Mouse (Mus musculus): ENCODE data around the gene Creb3l2.

Gene Creb3l2

DNA sequence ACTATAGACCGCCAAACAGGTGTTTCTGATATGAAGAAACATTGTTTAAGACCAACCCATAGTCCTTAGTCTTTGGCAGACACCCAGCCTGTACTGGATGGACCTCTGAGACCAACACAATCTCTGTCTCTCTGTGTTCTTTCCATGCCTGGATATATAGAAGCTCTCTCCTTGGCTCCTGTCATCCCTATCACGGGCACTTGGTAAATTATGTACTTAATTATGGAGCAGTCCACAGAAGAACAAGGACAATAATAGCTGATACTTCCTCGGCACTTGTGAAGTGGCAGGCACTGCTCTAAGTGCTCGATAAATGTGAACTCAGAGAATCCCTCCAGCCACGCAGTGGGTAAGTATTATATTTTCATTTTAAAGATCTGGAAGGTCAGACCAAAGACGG lies 72.2 kb downstream of the Creb3l2 start:
- no peak for DNase-seq

DNA sequence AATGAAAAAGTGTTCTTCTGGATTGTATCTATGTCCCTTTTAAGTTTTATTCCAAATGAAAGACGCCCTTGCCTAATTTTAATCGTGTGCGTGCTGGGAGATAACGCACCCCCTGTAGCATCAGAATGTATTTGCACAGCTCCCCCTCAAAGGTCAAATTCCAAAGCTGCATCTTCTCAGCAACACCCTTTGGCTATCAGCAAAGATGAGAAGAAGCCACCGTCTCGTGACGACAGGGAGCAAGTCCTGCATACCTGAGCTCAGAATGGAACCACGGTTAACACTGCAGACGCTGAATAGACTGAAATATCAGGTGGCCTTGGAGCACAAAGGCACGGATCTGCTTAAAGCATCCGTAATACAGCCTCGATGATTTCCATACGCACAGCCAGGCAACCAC lies 73.7 kb downstream of the Creb3l2 start:
- no peak for DNase-seq

DNA sequence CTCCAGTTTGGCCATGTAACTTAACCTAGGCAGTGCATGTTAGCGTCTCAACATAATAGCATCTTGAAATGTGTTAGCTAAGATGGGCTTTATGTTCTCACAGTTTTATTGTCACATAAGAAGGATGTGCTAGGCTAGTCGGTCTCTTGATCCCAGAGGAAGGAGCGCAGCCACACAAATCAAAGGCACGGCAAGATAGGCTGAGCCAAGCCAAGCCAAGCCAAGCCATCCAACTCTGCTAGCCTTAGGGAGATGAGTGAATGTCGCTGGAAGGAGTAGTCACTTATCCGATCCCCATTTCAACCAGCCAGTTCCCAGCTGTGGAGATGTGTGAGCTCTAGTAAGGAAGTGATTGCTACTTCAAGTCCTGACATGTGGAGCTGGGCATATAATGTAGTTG lies 75.0 kb downstream of the Creb3l2 start:
- DNase-seq = no peak

DNA sequence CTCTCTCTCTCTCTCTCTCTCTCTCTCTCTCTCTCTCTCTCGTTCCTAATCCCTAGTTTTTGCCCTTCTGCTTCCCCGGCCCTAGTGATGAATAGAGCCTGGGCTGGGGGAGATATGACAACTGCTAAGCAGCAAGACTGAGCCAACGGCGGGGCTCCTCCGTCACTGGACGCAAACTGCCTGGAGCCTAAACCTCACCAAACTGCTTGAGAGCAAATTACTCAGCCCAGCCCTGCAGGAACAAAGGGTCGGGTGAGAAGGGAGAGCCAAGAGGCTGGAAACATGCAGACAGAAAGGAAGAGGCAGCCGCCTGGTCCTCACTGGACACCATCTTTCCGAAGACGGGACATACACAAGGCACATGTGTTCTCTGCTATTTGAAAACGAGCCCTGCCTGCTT lies 76.8 kb downstream of the Creb3l2 start:
- DNase-seq = no peak

DNA sequence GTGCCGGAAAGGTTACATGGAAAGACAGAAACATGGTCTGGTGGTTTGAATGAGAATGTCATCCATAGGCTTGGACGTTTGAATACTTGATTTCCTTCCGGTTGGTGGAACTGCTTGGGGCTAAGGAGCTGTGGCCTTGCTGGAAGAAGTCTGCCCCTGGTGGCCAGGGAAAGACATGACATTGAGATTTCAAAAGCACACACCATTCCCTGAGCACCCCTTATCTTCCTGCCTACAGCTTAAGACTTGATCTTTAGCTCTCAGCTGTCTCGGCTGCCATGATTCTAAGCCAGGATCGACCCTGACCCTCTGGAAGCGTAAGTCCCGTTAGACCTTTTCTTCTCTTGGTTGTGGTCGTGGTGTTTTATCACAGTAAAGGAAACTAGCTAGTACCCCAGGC lies 77.6 kb downstream of the Creb3l2 start:
- no peak for DNase-seq

DNA sequence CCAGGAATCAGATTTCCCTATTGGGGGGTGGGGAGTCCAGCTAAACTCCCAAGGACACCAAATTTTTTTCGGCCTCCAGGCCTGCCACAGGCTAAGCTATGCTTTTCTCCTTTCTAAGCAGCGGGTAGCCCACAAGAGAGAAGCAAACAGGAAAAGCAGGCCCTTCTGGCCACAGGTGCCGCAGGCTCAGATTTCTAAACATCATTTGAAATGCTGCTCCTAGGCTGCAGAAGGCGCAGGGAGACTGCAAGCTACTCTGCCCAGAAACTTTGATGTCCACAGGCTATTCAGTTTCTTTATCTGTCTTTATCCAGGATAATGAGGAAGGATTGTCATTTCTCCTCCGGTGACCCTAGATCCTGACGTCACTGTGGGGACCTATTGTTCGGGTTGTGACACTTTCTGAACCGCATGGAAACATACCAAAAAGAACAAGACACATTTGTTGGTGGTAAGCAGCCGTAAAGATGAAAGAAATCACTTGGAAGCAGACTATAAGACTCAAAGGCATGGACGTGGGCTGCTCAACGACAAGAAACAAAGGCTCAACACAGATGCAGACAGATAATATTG lies 81.0 kb downstream of the Creb3l2 start:
- DNase-seq = no peak

DNA sequence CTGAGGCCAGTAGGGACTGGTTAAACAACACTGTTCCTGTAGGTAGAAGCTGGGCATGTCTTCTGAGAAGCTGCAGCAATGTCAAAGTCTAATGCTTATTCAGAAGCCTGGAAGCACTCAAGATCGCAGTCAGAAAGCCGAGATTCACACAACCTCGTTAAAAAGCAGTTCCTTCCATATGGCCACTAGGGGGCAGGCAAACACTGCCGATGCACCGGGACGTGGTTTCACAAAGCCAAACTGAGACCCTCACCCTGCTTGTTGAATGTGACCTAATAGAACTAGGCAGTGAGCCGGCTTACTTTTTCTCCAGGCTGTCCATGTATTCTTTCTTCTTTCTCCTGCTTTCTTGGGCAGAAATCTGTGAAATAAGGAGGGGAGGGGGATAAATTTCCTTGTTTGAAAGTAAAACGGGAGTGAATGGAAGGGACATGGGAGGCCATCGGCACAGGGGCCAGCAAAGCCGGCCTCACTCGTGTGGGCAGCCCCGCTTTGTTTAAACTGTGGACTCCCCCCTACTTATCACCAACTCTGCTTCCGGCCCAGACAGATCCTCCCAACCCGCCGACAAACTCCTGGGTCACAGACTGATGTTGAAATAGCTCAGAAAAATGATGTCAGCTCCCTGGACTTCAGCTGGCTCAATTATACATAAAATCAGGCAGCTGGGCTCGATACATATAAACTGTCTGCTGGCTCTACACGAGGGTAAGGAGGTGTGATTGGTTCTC lies 87.3 kb downstream of the Creb3l2 start:
- DNase-seq = peak; percentile 85 to 86

DNA sequence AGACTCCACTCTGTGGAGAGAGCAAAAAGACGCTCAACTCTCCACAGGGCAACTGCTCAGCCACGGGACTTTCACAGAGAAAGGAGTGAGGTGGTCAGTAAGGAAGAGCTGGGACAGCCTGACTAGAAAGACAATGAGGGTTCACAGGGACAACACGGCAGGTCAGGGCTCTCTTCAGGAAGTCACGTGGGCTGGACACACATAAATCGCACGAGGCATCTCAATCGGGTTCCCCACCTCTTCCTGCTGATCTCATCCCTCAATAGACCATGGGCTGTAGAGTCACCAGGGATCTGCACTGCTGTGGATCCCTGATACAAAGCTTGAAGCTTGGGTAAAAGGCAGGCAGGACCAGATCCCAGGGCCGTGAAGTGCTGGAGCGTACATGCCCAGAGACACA lies 88.3 kb downstream of the Creb3l2 start:
- no peak for DNase-seq

DNA sequence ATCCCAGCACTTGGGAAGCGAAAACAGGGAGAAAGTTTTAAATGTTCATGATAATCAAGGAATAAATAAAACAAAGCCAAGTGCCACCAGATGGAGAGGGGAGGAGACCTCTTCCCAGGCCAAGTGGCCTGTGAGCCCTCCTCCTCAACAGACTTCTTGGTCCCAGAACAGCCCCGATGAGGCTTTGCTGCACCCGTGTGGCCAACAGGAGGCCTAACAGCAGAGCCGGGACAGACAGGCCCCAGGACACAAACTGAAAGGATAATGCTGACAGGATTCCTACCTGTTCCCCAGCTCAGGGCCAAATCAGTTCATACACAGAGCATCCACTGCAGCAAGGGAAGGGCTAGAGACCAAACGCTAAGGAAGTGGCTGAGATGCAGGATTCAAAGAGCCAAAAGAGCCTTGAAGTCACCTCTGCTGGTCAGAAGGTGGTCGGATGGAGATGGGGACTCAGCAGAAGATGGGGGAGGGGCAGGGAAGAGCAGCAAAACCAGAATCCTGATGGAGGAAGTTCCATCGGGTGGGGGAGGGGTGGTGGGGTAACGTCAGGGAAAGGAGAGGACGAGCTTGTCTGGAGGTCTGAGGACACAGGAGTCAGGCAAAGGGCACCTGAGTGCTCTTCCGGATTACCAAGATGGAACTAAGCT lies 90.1 kb downstream of the Creb3l2 start:
- peak; percentile 87 for DNase-seq

DNA sequence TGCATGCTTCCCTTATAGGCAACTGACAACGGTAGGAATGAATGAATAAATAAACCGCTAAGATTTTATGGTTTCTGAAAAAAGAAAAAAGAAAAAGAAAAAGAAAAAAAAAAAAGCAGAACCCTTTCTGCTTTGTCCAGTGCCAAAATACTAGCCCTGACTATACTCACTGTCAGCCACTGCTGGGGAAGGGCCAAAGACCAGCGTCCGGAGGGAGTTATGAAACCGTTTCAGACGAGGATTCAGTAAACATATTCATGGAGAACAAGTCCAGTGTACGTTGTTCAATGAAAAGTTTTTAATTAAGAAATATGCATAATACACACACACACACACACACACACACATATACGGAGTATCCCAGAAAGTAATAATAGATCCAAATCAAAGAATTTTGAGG lies 91.6 kb downstream of the Creb3l2 start:
- DNase-seq = no peak

DNA sequence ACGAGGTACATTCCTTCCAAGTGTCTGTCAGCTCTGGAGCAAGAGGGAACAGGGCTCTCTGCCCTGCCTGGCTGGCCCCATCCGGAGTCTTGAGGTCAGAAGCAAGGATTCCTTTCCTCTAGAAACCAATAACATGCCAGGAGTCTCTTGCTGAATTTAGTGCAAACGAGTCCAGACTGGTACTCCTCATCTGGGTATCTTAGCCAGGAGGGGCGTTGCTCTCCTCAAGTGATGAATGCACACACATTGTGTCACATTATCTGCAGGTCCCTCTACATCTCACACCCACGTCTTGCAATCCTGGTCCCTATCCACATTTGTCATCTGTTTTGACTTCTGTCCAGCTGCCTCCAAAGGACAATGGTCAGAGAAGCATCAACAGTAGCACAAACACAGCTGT lies 94.3 kb downstream of the Creb3l2 start:
- DNase-seq = no peak

DNA sequence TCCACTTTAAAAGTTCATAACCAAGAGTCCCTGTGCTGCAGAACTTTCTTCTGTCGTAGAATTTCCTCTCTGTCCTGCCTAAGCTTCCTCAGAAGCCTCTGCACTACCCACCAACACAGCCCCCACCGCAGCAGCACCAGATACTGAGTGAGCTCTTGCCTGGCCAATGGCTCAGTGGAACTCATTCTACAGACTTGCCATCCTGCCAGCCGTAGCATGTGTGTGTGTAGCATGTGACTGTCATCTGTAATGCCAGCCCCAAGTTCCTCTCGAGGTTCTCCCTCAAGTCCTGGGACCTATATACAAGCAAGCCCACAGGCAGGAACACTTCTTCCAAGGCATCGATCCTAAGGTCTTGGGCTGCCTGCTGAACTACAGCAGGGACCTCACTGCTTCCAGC lies 103.9 kb downstream of the Creb3l2 start:
- no peak for DNase-seq

DNA sequence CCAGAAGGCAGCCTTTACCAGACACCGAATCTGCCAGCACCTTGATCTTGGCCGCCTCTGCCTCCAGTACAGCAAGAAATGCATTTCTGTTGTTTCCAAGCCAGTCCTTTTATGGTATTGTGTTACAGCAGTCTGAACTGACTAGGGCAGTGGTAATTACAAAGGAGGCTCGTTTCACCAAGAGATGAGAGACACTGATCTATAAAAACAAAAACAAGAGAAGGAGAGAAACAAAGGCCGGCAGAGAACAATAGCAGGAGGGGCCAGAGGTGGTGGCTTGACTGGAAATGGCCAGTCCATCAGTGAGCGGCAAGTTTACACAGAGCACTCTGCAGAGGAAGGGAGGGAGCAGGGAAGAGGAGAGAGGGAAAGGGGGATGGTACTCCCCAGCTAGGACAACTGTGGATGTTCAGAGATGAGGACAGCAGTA lies 105.1 kb downstream of the Creb3l2 start:
- no peak for DNase-seq

DNA sequence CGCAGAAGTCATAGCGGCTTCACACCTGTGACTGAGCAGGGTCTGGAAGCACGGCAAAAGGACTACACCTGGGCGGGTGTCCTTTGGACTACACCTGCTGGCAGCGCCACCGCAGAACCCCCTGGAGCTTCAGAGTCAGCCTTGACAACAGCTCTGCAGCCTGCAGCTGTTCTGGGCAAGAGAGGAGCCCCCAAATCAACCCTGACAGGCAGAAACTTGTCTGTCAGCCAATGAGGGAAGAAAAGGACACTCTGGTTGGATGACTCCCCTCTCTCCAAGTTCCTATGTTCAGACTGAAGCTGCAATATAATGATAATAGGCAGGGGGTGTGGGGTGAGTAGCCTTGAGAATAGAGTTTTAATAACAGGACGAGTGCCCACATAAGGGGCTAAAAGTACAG lies 105.6 kb downstream of the Creb3l2 start:
- no peak for DNase-seq

DNA sequence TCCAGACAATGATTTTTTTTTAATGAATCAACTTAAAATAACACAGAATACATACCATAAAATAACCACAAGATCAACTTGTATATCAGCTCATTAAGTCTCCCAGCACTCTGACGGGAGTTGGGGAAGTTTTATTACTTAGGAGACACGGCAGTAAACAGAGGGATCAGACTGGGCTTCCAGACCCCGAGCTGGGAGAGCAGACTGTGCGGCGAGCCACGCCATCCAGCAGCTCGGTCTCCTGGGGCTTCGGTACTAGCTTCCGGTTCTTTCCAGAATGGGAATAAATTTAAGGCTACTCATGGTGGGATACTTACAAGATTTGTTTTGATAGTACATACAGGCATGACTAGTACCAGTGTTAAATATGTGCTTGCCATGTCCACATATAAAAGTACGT lies 109.1 kb downstream of the Creb3l2 start:
- DNase-seq = no peak

DNA sequence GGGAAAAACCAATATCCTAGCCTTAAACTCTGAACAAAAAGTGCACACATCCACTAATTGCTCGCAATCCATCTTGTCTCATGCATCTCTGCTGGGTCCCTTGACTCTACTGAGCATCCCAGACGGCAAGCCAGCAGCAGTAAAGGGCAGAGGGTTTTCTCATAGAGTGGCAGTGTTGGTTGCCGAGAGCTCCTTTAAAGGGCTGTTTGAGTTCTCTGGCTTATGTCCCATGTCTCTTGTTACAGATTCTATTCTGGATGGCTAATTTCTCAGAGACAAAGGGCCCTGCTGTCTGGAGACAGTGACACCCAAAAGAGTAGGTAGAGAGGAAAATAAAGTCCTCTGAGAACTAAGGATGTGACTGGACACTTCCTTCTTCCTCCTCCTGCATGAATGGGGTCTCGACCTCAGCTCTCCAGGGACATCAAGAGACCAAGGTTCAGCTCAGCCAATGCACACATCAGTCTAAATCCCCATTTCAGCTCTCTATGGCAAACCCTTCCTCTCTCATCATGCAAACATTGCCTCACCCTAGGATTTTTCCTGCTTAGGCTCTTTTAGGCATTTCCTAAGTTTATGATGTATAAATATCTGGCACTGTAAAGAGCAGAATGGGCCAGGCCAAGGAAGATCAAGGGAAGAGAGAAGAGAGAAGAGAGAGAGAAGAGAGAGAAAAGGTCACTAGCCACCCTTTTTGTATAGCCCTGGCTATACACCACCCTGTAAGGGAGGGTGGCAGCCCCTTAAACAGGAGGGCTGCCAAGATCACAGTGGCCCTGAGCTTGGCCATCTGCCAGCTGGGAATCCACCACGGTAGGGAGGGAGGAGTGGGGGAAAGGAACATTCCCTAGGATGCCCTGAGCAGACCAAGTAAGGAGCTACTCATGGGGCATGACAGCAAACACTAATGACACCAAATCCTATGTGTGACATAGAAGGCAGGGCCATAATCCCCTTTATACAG lies 111.8 kb downstream of the Creb3l2 start:
- peak; percentile 42 to 46 for DNase-seq

DNA sequence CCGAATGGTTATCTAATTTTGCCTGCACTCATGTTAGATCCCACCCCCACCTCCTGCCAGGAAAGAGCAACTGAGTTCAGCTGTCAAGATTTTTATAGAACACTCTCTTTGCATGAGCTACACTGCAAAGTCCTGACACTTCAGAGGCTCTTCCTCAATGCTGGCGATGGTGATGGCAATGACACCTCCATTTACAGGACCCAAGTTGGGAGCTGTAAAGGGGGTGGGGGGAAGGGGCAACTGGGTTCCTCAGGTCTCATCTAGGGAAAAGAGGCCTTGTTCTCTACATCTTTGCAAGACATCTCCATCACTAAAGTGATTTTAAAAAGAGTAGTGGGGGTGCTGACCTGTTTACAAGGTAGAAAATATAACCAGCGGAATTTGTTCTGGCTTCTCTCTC lies 112.6 kb downstream of the Creb3l2 start:
- DNase-seq = no peak

DNA sequence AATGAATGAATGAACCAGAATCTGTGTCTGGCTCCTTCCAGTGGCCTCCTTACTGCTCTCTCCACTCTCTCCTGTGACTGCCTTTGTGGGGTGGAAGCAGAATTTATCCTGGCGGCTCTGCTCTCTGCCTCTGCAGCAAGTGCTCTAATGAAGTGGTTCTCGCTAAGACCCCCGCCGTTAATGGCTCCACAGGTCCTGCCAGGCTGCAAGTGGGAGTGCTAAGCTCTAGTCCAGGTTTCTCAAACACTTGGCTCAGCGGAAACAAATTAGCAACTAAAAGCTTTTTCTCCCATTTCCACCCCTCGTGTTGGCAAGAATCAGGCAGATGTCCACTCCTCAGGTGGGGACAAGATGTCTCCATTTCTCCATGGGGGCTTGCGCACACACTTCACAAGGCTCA lies 113.3 kb downstream of the Creb3l2 start:
- peak; percentile 38 to 52 for DNase-seq

DNA sequence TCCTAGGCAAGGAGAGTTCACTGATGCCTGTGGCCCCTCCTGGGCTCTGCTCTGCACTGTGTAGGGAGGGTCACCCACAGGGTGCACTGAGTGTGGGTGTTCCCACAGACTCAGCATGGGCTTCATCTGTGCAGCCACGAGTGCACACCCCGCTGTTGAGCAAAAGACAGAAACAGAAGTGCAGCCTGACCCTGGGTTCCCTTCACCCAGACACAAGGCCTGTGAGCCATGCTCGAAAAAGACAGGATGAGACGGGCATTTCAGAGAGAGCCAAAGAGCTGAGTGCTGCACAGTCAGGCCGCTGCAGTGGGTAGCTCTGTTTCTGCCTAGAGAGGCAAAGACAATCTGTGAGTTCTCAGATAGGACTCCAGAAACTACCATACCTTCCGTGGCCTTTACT lies 114.4 kb downstream of the Creb3l2 start:
- DNase-seq = no peak

DNA sequence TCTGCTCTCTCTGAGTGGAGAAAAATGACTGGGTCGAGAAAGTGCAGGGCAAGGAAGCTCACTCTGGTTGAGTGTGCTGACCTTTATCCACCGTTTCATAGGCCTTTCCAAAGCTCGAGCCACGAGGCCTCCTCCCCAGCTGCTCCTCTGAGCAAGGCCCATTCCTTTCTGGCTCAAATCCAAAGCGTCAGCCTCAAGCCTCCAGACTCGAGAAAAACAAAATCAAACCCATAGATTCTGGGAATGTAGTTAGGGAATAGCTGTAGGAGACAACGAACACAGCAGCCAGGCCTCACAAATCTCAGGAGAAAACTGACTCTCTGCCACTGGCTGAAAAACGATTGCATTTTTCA lies 115.4 kb downstream of the Creb3l2 start:
- DNase-seq = peak; percentile 45 to 54

DNA sequence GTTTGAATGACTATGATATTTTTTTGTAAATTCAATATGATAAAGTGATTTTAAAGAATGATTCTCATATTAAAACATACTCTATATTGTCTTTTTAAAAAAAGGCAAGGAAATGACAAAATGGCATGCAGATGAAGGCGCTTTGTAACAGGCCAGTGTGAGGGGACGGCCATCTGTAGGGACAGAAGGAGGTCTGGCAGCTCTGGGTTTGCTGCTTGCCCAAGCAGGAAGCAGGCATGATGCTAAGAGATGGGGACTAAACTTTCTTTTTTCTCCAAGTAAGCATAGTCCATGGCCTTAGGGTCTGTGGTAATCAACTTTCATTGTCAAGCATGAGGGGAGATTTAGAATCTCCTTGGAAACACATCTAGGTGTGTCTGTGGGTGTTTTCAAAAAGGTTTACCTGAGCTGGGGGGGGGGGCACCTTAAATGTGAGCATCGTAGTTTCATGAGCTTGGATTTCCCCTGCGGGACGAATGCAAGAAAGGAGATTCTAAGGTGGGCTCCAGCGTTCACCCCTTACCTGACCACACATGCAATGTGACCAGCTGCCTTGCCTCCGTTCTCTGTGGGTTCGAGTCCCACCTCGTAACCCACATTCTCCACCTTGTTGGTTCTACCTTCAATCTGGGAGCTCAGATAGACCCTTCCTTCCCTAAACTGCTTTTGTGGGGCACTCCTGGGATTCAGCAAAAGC lies 115.9 kb downstream of the Creb3l2 start:
- DNase-seq = peak; percentile 37 to 49

DNA sequence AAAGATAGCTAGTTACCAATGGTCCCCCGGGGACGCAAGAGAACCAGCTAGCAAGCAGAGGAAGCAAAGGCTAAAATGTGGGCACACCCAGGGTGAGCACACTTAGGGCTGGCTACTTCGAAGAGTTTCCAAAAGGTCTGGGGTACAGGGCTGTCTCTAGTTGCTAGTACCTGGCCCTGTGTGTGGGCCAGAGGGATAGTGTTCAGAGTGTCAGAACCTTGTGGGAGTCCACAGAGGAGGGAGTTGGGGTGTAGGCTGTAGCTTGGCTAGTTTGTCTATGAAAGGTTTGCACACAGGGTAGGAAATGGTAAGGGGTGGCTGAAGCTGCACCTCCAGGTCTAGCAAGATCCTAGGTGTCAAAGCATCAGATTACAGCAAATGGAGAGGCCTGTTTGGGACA lies 116.9 kb downstream of the Creb3l2 start:
- no peak for DNase-seq

DNA sequence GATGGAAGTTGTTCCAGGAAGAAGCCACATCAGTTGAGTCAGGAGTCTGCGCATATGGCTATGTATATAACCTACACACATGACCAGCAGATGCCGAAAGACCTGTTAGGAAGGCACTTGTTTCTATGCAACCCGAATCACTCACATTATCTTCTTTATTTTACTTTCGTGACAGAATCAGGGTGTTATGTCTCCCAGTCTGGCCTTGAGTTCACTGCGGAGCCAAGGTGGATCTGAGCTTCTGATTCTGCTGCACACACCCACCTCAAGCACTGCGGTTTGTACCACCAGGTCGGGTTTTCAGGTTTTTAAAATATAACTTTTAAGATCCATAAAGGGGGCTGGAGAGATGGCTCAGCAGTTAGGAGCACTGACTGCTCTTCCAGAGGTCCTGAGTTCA lies 119.3 kb downstream of the Creb3l2 start:
- no peak for DNase-seq
